Mouse (Mus musculus) heart, adult 2 months (tissue): ENCODE results near the gene Actl6b.

Source experiments
- CTCF ChIP-seq: fragments of 200-600 bp; IDR thresholded peaks from 2 replicates; pipeline ENCODE4 v1.8.1; 2022; ENCODE audit warnings: antibody characterized with exemption, mild to moderate bottlenecking, moderate library complexity
- EP300 ChIP-seq: fragments of 200-500 bp; IDR thresholded peaks from 2 replicates; pipeline ENCODE4 v1.6.1; 2011; ENCODE audit warnings: low read depth, low read length, control low read depth; ENCODE audit not compliant: insufficient read depth

- TF ChIP-seq CTCF (no peak), EP300 (no peak)
Observed at GRCm38 (mm10) chr5:137528247-137528968, 24.9 kb upstream of the Actl6b start.
